Mouse (Mus musculus): ENCODE results near the gene Rpn1. TPM values are rescaled to one million over a fixed set of nuclear protein-coding genes. Genes with fewer than 3 reads are reported as not detected.

The Rpn1 gene
- total and polyA plus RNA-seq, 2 experiments from 2014 or later = 192 to 248 TPM

- 3% methylated on average over 65 of the region's 82 CpGs for WGBS
- peak within 1 kb of the TSS; percentile 95 for H3K4me3 ChIP-seq (ENCODE audit: low read depth, low read length)
Measured at GRCm38 (mm10) chr6:88044577-88045405, 39.5 kb upstream of the Rpn1 start, which contains the start of gene Rab7. Gene Rab7 (minus strand): TSS chr6:88045270.

DNA sequence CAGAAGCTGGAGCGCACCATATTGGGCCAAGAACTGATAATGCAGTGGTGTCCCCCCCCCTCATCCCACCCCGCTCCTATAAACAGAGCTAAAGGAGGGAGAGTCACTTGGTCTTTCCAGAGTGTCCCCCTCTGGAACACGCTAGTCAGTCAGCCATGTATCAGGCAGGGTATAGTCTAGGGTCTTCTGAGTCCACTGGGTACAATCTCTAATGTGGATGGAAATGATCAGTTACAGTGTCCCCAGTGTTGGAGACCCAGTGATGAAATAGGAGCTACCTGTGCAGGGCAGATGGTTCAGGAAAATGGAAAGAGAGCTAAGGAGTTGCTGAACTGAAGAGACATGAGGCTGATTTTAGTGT, 38.9 kb upstream of the Rpn1 start:
- peaks cover 18% of the 10 kb centered on the region for H3K4me1 ChIP-seq (ENCODE audit: insufficient read depth)
- no peaks in the 10 kb centered on the region for H3K36me3 ChIP-seq (ENCODE audit: insufficient read depth)
- peak overlapping the region; percentile 95 for H3K4me3 ChIP-seq (ENCODE audit: low read depth, low read length)
- peak overlapping the region; percentile 32; the same call in 1 of the 2 replicates for H3K4me2 ChIP-seq (ENCODE audit: low read depth)
- no peak for TF ChIP-seq CTCF (IDR thresholded peaks at IDR 0.05; ENCODE audit: low read depth)
- H3K27ac ChIP-seq (ENCODE audit: low read depth, low read length) = peak overlapping the region; percentile 89
- 33% methylated on average over 3 of the region's 3 CpGs for WGBS
- DNase-seq = no peak
- no peaks in the 10 kb centered on the region for H3K27me3 ChIP-seq (ENCODE audit: insufficient read depth, low read length)
- peak overlapping the region; percentile 18; the same call in 1 of the 2 replicates for H3K9ac ChIP-seq
- no peak for ATAC-seq
- no peaks in the 10 kb centered on the region for H3K9me3 ChIP-seq (ENCODE audit: low read length)

More at GRCm38 (mm10) chr6:88044577-88045405, 39.5 kb upstream of the Rpn1 start, which contains the start of gene Rab7:
- peak; percentile 97 for DNase-seq
- H3K27me3 ChIP-seq (ENCODE audit: insufficient read depth, low read length) = no peaks in the 10 kb centered on the region
- H3K4me1 ChIP-seq (ENCODE audit: insufficient read depth) = peaks cover 18% of the 10 kb centered on the region
- H3K27ac ChIP-seq (ENCODE audit: low read depth, low read length) = peak within 1 kb of the TSS; percentile 89
- H3K9me3 ChIP-seq (ENCODE audit: low read length) = no peaks in the 10 kb centered on the region
- H3K9ac ChIP-seq = peak within 1 kb of the TSS; percentile 85
- ATAC-seq = peak; percentile 100
- no peak for TF ChIP-seq CTCF (IDR thresholded peaks at IDR 0.05; ENCODE audit: low read depth)
- no peaks in the 10 kb centered on the region for H3K36me3 ChIP-seq (ENCODE audit: insufficient read depth)
- H3K4me2 ChIP-seq (ENCODE audit: low read depth) = peak within 1 kb of the TSS; percentile 92

DNA sequence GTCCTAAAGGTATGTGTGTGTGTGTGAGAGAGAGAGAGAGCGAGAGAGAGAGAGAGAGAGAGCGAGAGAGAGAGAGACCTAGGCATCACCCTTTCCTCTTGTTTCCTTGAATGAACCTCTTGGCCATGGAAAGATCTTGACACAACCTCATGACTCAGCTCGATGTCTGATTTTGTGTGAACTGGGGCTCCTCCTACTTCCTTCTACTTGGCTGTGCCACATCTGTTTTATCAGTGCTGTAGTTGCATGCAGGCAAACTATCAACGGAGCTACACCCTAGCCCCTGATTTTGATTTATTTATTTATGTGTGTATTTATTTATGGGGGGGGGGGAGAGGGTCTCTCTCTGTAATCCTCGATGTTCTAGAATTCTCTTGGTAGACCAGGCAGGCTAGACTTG, 36.4 kb upstream of the Rpn1 start:
- Histone ChIP-seq H3K4me3 (ENCODE audit: low read depth, low read length) (no peak overlapping the region), H3K27me3 (ENCODE audit: insufficient read depth, low read length) (no peaks in the 10 kb centered on the region; the same call in 1 of the 2 replicates), H3K9me3 (ENCODE audit: low read length) (no peaks in the 10 kb centered on the region), H3K4me2 (ENCODE audit: low read depth) (no peak overlapping the region), H3K4me1 (ENCODE audit: insufficient read depth) (peaks cover 13% of the 10 kb centered on the region), H3K36me3 (ENCODE audit: insufficient read depth) (no peaks in the 10 kb centered on the region), H3K9ac (no peak overlapping the region), H3K27ac (ENCODE audit: low read depth, low read length) (no peak overlapping the region)
- no peak for DNase-seq
- no peak for TF ChIP-seq CTCF (IDR thresholded peaks at IDR 0.05; ENCODE audit: low read depth)
- 83% methylated on average over 5 of the region's 5 CpGs for WGBS
- no peak for ATAC-seq

DNA sequence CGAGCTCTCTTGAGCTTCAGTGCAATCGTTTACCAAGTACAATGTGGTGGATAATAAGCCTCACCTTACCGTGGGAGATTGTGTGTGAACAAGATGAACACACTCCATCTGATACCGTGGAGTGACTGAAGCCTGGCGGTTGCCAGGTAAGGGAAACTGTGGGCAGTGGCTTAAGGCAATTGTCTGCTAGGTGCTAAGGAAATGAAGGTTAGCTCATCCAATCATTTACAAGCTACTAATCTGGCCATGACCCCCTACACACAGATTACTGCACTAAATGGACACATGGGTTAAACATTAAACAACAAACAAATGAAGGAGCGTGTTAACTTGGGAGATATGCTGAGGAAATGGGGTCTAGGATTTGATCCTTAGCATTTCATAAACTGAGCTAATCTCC, 35.3 kb upstream of the Rpn1 start:
- DNase-seq = no peak
- peaks cover 2% of the 10 kb centered on the region; the same call in 1 of the 2 replicates for H3K4me1 ChIP-seq (ENCODE audit: insufficient read depth)
- ATAC-seq = no peak
- no peaks in the 10 kb centered on the region for H3K9me3 ChIP-seq (ENCODE audit: low read length)
- WGBS = 79% methylated on average over 6 of the region's 6 CpGs
- no peak overlapping the region for H3K4me2 ChIP-seq (ENCODE audit: low read depth)
- no peak overlapping the region for H3K27ac ChIP-seq (ENCODE audit: low read depth, low read length)
- no peaks in the 10 kb centered on the region for H3K36me3 ChIP-seq (ENCODE audit: insufficient read depth)
- no peaks in the 10 kb centered on the region; the same call in 1 of the 2 replicates for H3K27me3 ChIP-seq (ENCODE audit: insufficient read depth, low read length)
- TF ChIP-seq CTCF (IDR thresholded peaks at IDR 0.05; ENCODE audit: low read depth) = no peak
- H3K4me3 ChIP-seq (ENCODE audit: low read depth, low read length) = no peak overlapping the region
- no peak overlapping the region for H3K9ac ChIP-seq

DNA sequence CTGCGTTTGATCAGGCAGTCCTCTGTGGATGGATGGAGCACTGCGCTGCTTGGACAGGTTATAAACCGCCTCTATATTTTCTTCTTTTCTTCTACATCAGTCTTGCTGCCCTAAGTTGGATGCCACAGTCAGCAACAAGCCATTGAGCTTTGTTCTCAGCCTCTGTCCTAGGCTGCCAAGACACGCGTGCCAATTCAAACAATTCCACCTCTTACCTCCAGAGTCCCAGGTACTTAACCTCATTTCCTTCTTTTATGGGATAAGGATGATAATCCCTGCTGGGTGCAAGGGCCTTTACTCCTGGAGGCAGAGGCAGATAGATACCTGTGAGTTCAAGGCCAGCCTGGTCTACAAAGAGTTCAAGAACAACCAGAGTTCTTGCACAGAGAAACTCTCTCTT, 33.1 kb upstream of the Rpn1 start:
- no peak for TF ChIP-seq CTCF (IDR thresholded peaks at IDR 0.05; ENCODE audit: low read depth)
- 91% methylated on average over 5 of the region's 5 CpGs for WGBS
- Histone ChIP-seq H3K27me3 (ENCODE audit: insufficient read depth, low read length) (no peaks in the 10 kb centered on the region; the same call in 1 of the 2 replicates), H3K4me3 (ENCODE audit: low read depth, low read length) (no peak overlapping the region), H3K9me3 (ENCODE audit: low read length) (no peaks in the 10 kb centered on the region), H3K36me3 (ENCODE audit: insufficient read depth) (no peaks in the 10 kb centered on the region), H3K4me2 (ENCODE audit: low read depth) (no peak overlapping the region), H3K4me1 (ENCODE audit: insufficient read depth) (no peaks in the 10 kb centered on the region), H3K27ac (ENCODE audit: low read depth, low read length) (no peak overlapping the region), H3K9ac (no peak overlapping the region)
- ATAC-seq (no peak), DNase-seq (no peak)

DNA sequence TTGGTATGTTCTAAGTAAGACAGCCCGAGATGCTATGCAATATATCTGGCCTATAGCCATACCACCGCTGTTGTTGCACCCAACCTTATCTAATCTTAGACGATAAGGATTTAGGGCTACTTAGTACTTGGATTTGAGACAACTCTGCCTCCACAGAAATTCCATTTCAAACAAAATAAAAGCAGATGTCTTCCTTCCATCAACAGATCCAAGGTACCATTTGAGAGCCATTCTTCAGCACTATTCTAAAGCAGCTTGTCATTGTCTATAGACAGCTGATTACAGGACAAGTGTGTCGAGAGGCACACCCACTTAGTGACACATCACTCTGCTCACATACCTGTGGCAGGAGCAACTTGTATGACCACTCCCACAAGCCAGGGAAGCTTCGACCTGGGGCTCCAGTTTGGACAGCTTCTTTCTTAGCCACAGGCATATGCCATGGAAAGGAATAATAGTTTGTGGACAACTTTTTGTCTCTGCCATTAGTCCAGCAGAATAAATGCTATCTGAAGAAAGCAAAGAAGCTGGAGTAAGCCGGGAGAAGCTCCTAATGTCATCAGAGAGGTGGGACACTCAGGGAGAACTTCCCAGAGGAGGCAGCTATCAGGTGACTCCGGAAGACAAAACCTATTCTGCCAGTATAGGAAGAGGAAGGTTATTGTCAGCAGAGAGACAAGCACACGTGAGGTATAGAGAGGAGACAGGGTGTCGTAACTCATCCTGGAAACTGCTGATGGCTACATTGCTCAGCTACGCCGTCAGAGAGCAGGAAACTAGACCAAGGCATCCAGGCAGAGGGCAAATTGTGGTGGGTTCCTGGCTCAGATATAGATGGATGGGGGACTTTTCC, 30.8 kb upstream of the Rpn1 start:
- Histone ChIP-seq H3K27ac (ENCODE audit: low read depth, low read length) (no peak overlapping the region), H3K4me3 (ENCODE audit: low read depth, low read length) (no peak overlapping the region), H3K4me2 (ENCODE audit: low read depth) (no peak overlapping the region), H3K9me3 (ENCODE audit: low read length) (no peaks in the 10 kb centered on the region), H3K4me1 (ENCODE audit: insufficient read depth) (no peaks in the 10 kb centered on the region), H3K27me3 (ENCODE audit: insufficient read depth, low read length) (no peaks in the 10 kb centered on the region; the same call in 1 of the 2 replicates), H3K36me3 (ENCODE audit: insufficient read depth) (no peaks in the 10 kb centered on the region), H3K9ac (no peak overlapping the region)
- no peak for TF ChIP-seq CTCF (IDR thresholded peaks at IDR 0.05; ENCODE audit: low read depth)
- 76% methylated on average over 11 of the region's 11 CpGs for WGBS
- ATAC-seq (no peak), DNase-seq (no peak)

Data from forebrain, postnatal 0 days (tissue).